Mouse (Mus musculus) liver, postnatal 0 days (tissue): ENCODE results near the gene Emcn. TPM values are rescaled to one million over a fixed set of nuclear protein-coding genes. Genes with fewer than 3 reads are reported as not detected.

Source experiments
- ATAC-seq: fragments of 200-750 bp; cut with Nextera tagmentation; 2 replicates; pipeline ENCODE4 v1.8.0; 2017; ENCODE audit warnings: mild to moderate bottlenecking, moderate library complexity
- DNase-seq: peaks from one replicate; pipeline ENCODE4 v3.0.0-alpha.2; 2016
- H3K27ac ChIP-seq: fragments of 300-500 bp; sonication (generic); 2 replicates; pipeline ENCODE4 v1.5.1; 2014; ENCODE audit warnings: antibody characterized with exemption, moderate library complexity, mild to moderate bottlenecking, low read depth
- H3K27me3 ChIP-seq: fragments of 300-500 bp; sonication (generic); 2 replicates; pipeline ENCODE4 v1.6.1; 2014; ENCODE audit warnings: low read length, control low read depth, mixed read lengths; ENCODE audit not compliant: insufficient read depth
- H3K36me3 ChIP-seq: fragments of 300-500 bp; sonication (generic); replicated peaks from 2 replicates; pipeline ENCODE4 v1.6.1; 2014; ENCODE audit warnings: mild to moderate bottlenecking, control low read depth, low read length, moderate library complexity, mixed read lengths; ENCODE audit not compliant: insufficient read depth
- H3K4me1 ChIP-seq: fragments of 300-500 bp; sonication (generic); 2 replicates; pipeline ENCODE4 v1.6.1; 2014; ENCODE audit warnings: antibody characterized with exemption, mild to moderate bottlenecking, control low read depth; ENCODE audit not compliant: insufficient read depth
- H3K4me2 ChIP-seq: fragments of 300-500 bp; sonication (generic); 2 replicates; pipeline ENCODE4 v1.6.1; 2014; ENCODE audit warnings: low read depth, mild to moderate bottlenecking, low read length, moderate library complexity, mixed read lengths
- H3K4me3 ChIP-seq: fragments of 300-500 bp; sonication (generic); 2 replicates; pipeline ENCODE4 v1.5.1; 2014; ENCODE audit warnings: low read depth, low read length
- H3K9ac ChIP-seq: fragments of 300-500 bp; sonication (generic); replicated peaks from 2 replicates; pipeline ENCODE4 v1.6.1; 2014; ENCODE audit warnings: mild to moderate bottlenecking, moderate library complexity
- H3K9me3 ChIP-seq: fragments of 300-500 bp; sonication (generic); 2 replicates; pipeline ENCODE4 v1.6.1; 2016; ENCODE audit warnings: mild to moderate bottlenecking, control low read depth, low read length, mixed read lengths
- CTCF ChIP-seq: sonication (generic); IDR thresholded peaks from 2 replicates; pipeline ENCODE4 v1.5.1; 2016; ENCODE audit warnings: antibody characterized with exemption, low read depth
- EP300 ChIP-seq: IDR thresholded peaks from 2 replicates; pipeline ENCODE4 v1.6.1; 2016; ENCODE audit warnings: antibody characterized with exemption, low read depth, mild to moderate bottlenecking
- polyA plus RNA-seq: library from polyadenylated mRNA; unstranded; fragments of >200 nt; fragmentation: Nextera tagmentation; extraction: Ambion mirVana; gene quantifications from 2 replicates; pipeline ENCODE4 v1.2.1, GENCODE M21; 2015

Emcn gene
- polyA plus RNA-seq, 1 experiment from 2014 or later = 3.6 TPM

- no peak for DNase-seq
- no peak for TF ChIP-seq EP300
- TF ChIP-seq CTCF = no peak
- no peaks in the 10 kb centered on the region for H3K36me3 ChIP-seq
Measured at GRCm38 (mm10) chr3:137481157-137481556, 140.3 kb downstream of the Emcn start.

More at GRCm38 (mm10) chr3:137481157-137481556, 140.3 kb downstream of the Emcn start:
- H3K4me1 ChIP-seq = no peaks in the 10 kb centered on the region
- no peak overlapping the region for H3K4me2 ChIP-seq
- H3K4me3 ChIP-seq = no peak overlapping the region
- ATAC-seq = no peak
- H3K27me3 ChIP-seq = no peaks in the 10 kb centered on the region
- no peak overlapping the region for H3K9ac ChIP-seq
- no peaks in the 10 kb centered on the region for H3K9me3 ChIP-seq
- H3K27ac ChIP-seq = no peak overlapping the region
